Mouse (Mus musculus) right cerebral cortex, adult 18-20 months (tissue): ENCODE measurements around the gene Kcnj4.
A peak's percentile ranks its signal among the peaks of the same experiment; 100 is the strongest.

Experiments
- DNase-seq: peaks from one replicate; pipeline ENCODE4 v3.0.0; 2022; ENCODE audit warnings: mixed read lengths

Kcnj4 gene

GRCm38 (mm10) chr15:79504707-79505452 lies at the start of gene Kcnj4:
Gene Kcnj4, minus strand, starts transcription at chr15:79505241.
- no peak for DNase-seq

GRCm38 (mm10) chr15:79552566-79552965 lies 47.5 kb upstream of the Kcnj4 start:
- no peak for DNase-seq

- no peak for DNase-seq
These were observed 43.2 kb upstream of the Kcnj4 start for GRCm38 (mm10) chr15:79548226-79548625.

GRCm38 (mm10) chr15:79547289-79547820 lies 42.3 kb upstream of the Kcnj4 start:
- DNase-seq, result no peak

GRCm38 (mm10) chr15:79546410-79547288 lies 41.6 kb upstream of the Kcnj4 start, which contains the start of gene Ddx17:
Gene Ddx17, minus strand, starts transcription at chr15:79546741.
- DNase-seq, result peak; percentile 98

- DNase-seq, result peak; percentile 41
These were observed 40.9 kb upstream of the Kcnj4 start for GRCm38 (mm10) chr15:79545921-79546399.

- DNase-seq, result no peak
These were observed 40.5 kb upstream of the Kcnj4 start for GRCm38 (mm10) chr15:79545496-79545895.

- DNase-seq, result no peak
These were observed 38.9 kb upstream of the Kcnj4 start for GRCm38 (mm10) chr15:79543968-79544367.

GRCm38 (mm10) chr15:79533796-79534195 lies 28.8 kb upstream of the Kcnj4 start:
- no peak for DNase-seq

- DNase-seq, result no peak
These were observed 24.9 kb upstream of the Kcnj4 start for GRCm38 (mm10) chr15:79529935-79530334.

GRCm38 (mm10) chr15:79527991-79528639 lies 23.1 kb upstream of the Kcnj4 start:
- no peak for DNase-seq

- DNase-seq, result no peak
These were observed 22.2 kb upstream of the Kcnj4 start for GRCm38 (mm10) chr15:79527192-79527591.

- no peak for DNase-seq
These were observed 21.1 kb upstream of the Kcnj4 start for GRCm38 (mm10) chr15:79525979-79526768.

- no peak for DNase-seq
These were observed 20.5 kb upstream of the Kcnj4 start for GRCm38 (mm10) chr15:79525564-79525963.

- DNase-seq, result no peak
These were observed 14.6 kb upstream of the Kcnj4 start for GRCm38 (mm10) chr15:79519400-79520220.

GRCm38 (mm10) chr15:79518571-79518970 lies 13.5 kb upstream of the Kcnj4 start:
- DNase-seq, result no peak

- DNase-seq, result no peak
These were observed 12.7 kb upstream of the Kcnj4 start for GRCm38 (mm10) chr15:79517710-79518109.

- no peak for DNase-seq
These were observed 11.4 kb upstream of the Kcnj4 start, which contains the start of gene Kdelr3 for GRCm38 (mm10) chr15:79516171-79517096. Gene Kdelr3, plus strand, starts transcription at chr15:79516411.

- DNase-seq, result no peak
These were observed 8.9 kb upstream of the Kcnj4 start for GRCm38 (mm10) chr15:79513940-79514339.
